Mouse (Mus musculus) embryonic facial prominence, embryonic 10.5 days (tissue): ENCODE data around the gene Wdr20rt. TPM values are rescaled to one million over a fixed set of nuclear protein-coding genes. Genes with fewer than 3 reads are reported as not detected.
"Not testable (repeated sequence)": the region's sequence is repeated elsewhere in the genome, so short reads cannot be mapped to it uniquely, and the experiment has no call there.

ENCODE experiments used
- DNase-seq: peaks from one replicate; pipeline ENCODE4 v3.0.0-alpha.2; 2017; ENCODE audit warnings: low spot score
- H3K27ac ChIP-seq: fragments of 300-500 bp; sonication (generic); replicated peaks from 2 replicates; pipeline ENCODE4 v1.5.1; 2016; ENCODE audit warnings: mild to moderate bottlenecking
- H3K27me3 ChIP-seq: fragments of 300-500 bp; sonication (generic); replicated peaks from 2 replicates; pipeline ENCODE4 v1.6.1; 2016; ENCODE audit warnings: low read depth, mild to moderate bottlenecking; ENCODE audit not compliant: poor library complexity, severe bottlenecking
- H3K36me3 ChIP-seq: fragments of 300-500 bp; sonication (generic); replicated peaks from 2 replicates; pipeline ENCODE4 v1.6.1; 2016; ENCODE audit warnings: mild to moderate bottlenecking, moderate library complexity
- H3K4me1 ChIP-seq: fragments of 300-500 bp; sonication (generic); 2 replicates; pipeline ENCODE4 v1.6.1; 2016
- H3K4me3 ChIP-seq: fragments of 300-500 bp; sonication (generic); 2 replicates; pipeline ENCODE4 v1.5.1; 2016; ENCODE audit warnings: mild to moderate bottlenecking, moderate library complexity
- H3K9me3 ChIP-seq: fragments of 300-500 bp; sonication (generic); 2 replicates; pipeline ENCODE4 v1.6.1; 2016; ENCODE audit warnings: mild to moderate bottlenecking
- WGBS: fragments of 180-500 bp; shearing (Covaris S2); methylation state at CpG from one replicate; pipeline ENCODE4 v1.1.7; 2016; 5-methylcytosine and 5-hydroxymethylcytosine counted together
- polyA plus RNA-seq: library from polyadenylated mRNA; unstranded; fragments of >200 nt; fragmentation: Nextera tagmentation; extraction: Ambion mirVana; gene quantifications from 2 replicates; pipeline ENCODE4 v1.2.1, GENCODE M21; 2016

Wdr20rt gene
- polyA plus RNA-seq: not detected in 2 replicates

GRCm38 (mm10) chr12:65225467-65225945 lies at the start of gene Wdr20rt:
Wdr20rt (plus strand) TSS chr12:65225517.
- Histone ChIP-seq H3K9me3 (no peaks in the 10 kb centered on the region), H3K36me3 (no peaks in the 10 kb centered on the region), H3K4me3 (no peak within 1 kb of the TSS), H3K4me1 (no peaks in the 10 kb centered on the region), H3K27ac (no peak within 1 kb of the TSS), H3K27me3 (no peaks in the 10 kb centered on the region)
- 95% methylated on average over 22 of the region's 22 CpGs for WGBS
- no peak for DNase-seq

GRCm38 (mm10) chr12:65187365-65187764 lies 38.0 kb upstream of the Wdr20rt start:
- no peak for DNase-seq

DNA sequence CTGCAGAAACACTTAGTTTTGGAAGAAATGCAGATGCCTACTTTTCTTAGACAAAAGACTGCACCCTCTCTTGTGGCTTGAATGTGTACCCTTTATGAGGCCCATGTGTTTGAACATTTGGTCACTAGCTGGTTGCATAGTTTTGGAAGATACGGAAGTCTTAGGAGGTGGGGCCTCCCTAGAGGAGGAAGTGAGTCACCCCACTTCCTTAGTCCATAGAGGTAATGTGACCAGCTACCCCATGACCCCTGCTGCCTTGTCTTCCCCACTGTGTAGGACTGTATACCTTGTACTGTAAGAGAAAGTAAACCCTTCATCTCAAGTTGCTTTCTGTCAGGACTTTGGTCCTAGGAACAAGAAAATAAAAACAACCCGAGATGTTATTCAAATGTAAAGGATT lies 36.1 kb upstream of the Wdr20rt start:
- WGBS: 82% methylated on average over 2 of the region's 2 CpGs
- Histone ChIP-seq H3K36me3 (no peaks in the 10 kb centered on the region), H3K27ac (no peak overlapping the region), H3K27me3 (no peaks in the 10 kb centered on the region), H3K4me1 (no peaks in the 10 kb centered on the region), H3K9me3 (no peaks in the 10 kb centered on the region), H3K4me3 (no peak overlapping the region)
- no peak for DNase-seq

More at GRCm38 (mm10) chr12:65187365-65187764, 38.0 kb upstream of the Wdr20rt start:
- 62% methylated on average over 3 of the region's 3 CpGs for WGBS
- Histone ChIP-seq H3K27me3 (no peaks in the 10 kb centered on the region), H3K4me3 (no peak overlapping the region), H3K9me3 (no peaks in the 10 kb centered on the region), H3K36me3 (no peaks in the 10 kb centered on the region), H3K4me1 (no peaks in the 10 kb centered on the region), H3K27ac (no peak overlapping the region)

DNA sequence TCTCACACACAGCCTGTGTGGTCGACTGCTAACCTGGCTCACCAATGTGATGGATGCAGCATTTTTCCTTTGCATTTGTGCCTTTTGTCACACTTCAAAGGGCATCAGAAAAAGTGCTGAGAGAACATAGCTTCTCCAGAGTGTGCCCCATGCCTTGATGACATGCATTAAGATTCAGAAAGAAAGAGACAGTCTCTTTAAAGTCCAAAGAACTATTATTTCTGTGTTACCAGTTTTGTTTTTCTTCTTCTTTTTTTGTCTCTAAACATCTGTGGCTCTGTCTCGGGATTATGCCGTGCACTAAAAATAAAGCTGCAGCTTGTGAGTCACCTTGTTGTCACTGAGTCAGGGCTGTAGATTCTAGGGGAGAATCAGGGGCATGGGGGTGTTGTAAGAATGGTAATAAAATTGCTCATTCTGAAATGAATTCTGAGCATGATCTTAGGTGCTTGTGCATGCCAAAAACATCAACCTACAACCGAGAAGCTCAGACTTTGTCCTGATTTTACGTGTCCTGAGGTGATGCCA lies 31.2 kb upstream of the Wdr20rt start:
- Histone ChIP-seq H3K4me3 (no peak overlapping the region), H3K36me3 (no peaks in the 10 kb centered on the region)
- 84% methylated on average over 5 of the region's 5 CpGs for WGBS

GRCm38 (mm10) chr12:65201812-65202211 lies 23.5 kb upstream of the Wdr20rt start:
- H3K9me3 ChIP-seq: no peaks in the 10 kb centered on the region
- H3K27me3 ChIP-seq: no peaks in the 10 kb centered on the region
- no peaks in the 10 kb centered on the region for H3K4me1 ChIP-seq
- 98% methylated on average over 2 of the region's 2 CpGs for WGBS
- DNase-seq: no peak
- H3K4me3 ChIP-seq: no peak overlapping the region
- no peaks in the 10 kb centered on the region for H3K36me3 ChIP-seq
- H3K27ac ChIP-seq: no peak overlapping the region

More for the DNA sequence above, 31.2 kb upstream of the Wdr20rt start:
- Histone ChIP-seq H3K27ac (no peak overlapping the region), H3K27me3 (no peaks in the 10 kb centered on the region), H3K9me3 (no peaks in the 10 kb centered on the region), H3K4me1 (no peaks in the 10 kb centered on the region)
- no peak for DNase-seq

- no peaks in the 10 kb centered on the region for H3K4me1 ChIP-seq
- 0 out of 2 replicates have a peak, but pooled peaks cover 3% of the 10 kb centered on the region for H3K9me3 ChIP-seq
- H3K27me3 ChIP-seq: no peaks in the 10 kb centered on the region
- H3K4me3 ChIP-seq: no peak overlapping the region
- H3K36me3 ChIP-seq: no peaks in the 10 kb centered on the region
- no peak for DNase-seq
- no peak overlapping the region for H3K27ac ChIP-seq
- 42% methylated on average over 1 of the region's 1 CpGs for WGBS
Observed at GRCm38 (mm10) chr12:65206431-65206830, 18.9 kb upstream of the Wdr20rt start.

- Histone ChIP-seq H3K27ac (no peak overlapping the region), H3K4me3 (no peak overlapping the region), H3K36me3 (no peaks in the 10 kb centered on the region), H3K4me1 (no peaks in the 10 kb centered on the region), H3K27me3 (no peaks in the 10 kb centered on the region), H3K9me3 (no peaks in the 10 kb centered on the region)
- DNase-seq: no peak
- 81% methylated on average over 6 of the region's 6 CpGs for WGBS
Observed at GRCm38 (mm10) chr12:65216404-65216840, 8.9 kb upstream of the Wdr20rt start.

DNA sequence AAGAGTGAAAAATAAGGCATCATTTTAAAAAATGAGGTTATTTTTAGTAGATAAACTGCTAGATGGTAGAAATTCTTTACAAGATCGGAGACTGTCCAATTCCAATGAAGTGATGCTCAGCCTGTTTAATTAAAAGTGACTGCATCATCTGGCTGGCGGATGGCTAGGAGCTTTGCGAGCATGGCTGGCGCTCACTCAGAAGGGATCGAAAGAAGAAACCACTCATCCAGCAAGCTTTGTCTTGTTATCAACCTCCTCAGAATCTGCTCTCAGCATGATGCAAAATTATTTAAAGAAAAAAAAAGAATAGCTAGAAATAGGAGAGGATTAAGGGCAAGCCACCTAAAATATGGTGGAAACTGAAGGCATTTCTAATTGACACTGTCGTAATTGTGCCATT lies 3.3 kb downstream of the Wdr20rt start:
- Histone ChIP-seq H3K4me3 (no peak overlapping the region), H3K36me3 (no peaks in the 10 kb centered on the region), H3K27ac (no peak overlapping the region), H3K27me3 (no peaks in the 10 kb centered on the region), H3K9me3 (no peaks in the 10 kb centered on the region), H3K4me1 (no peaks in the 10 kb centered on the region)
- 83% methylated on average over 6 of the region's 6 CpGs for WGBS
- no peak for DNase-seq

DNA sequence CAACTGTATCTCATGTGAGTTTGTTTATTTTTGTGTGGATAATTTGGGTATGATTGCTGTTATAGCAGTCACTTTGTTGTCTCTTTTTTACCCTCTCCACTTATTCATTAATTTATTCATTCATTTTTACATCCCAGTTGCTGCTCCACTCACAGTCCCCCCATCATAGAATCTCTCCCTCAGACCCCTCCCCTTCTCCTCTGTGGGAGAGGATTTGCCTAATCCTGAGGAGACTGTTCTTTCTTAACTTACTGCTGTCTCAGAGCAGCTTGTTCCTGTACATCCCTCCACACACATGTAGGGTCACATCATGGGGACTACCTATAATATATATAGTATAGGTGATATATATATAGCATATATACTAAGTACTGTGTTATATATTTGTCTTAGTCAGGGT lies 3.7 kb downstream of the Wdr20rt start:
- Histone ChIP-seq H3K27me3 (no peaks in the 10 kb centered on the region), H3K27ac (no peak overlapping the region), H3K4me3 (no peak overlapping the region), H3K36me3 (no peaks in the 10 kb centered on the region), H3K9me3 (no peaks in the 10 kb centered on the region), H3K4me1 (no peaks in the 10 kb centered on the region)
- no peak for DNase-seq

GRCm38 (mm10) chr12:65232801-65233200 lies 7.5 kb downstream of the Wdr20rt start:
- not testable (repeated sequence) for DNase-seq, H3K36me3 ChIP-seq, H3K9me3 ChIP-seq, H3K4me3 ChIP-seq, H3K27me3 ChIP-seq, H3K4me1 ChIP-seq, H3K27ac ChIP-seq
- 81% methylated on average over 2 of the region's 2 CpGs for WGBS

GRCm38 (mm10) chr12:65250116-65250738 lies 24.9 kb downstream of the Wdr20rt start:
- Histone ChIP-seq H3K9me3 (no peaks in the 10 kb centered on the region), H3K4me1 (no peaks in the 10 kb centered on the region), H3K27ac (no peak overlapping the region), H3K4me3 (no peak overlapping the region), H3K27me3 (no peaks in the 10 kb centered on the region), H3K36me3 (no peaks in the 10 kb centered on the region)
- DNase-seq: no peak
- 92% methylated on average over 10 of the region's 10 CpGs for WGBS

DNA sequence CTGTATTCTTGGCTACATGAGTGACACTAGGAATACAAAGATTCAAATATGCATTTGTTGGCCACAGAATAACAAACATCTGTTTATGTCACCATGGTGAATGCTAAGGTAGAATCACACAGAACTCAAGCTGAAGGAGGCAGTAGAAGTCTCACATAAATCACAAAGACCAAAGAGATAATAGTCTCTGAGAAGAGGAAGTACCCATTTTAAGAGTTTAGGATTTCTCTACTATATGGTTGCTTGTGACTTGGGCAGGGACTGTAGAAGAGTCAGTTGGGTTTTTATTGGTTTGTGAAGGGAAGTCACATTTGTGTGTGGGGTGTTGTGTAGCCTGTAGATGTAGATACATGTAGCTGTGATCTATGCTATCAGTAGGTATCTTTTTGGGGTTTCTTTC lies 31.6 kb downstream of the Wdr20rt start:
- no peak for DNase-seq
- Histone ChIP-seq H3K4me1 (peaks cover 13% of the 10 kb centered on the region), H3K27me3 (no peaks in the 10 kb centered on the region), H3K9me3 (no peaks in the 10 kb centered on the region), H3K36me3 (no peaks in the 10 kb centered on the region), H3K4me3 (no peak overlapping the region), H3K27ac (no peak overlapping the region)
